21 mouse cellular contexts compared by ENCODE assay signal in genomic region chr15:87196306-87196893, GRCm38 (mm10).
DNase-seq lines count a peak whose midpoint lies in the region; ATAC-seq and TF ChIP-seq lines count a peak whose summit lies in the region.
"Had no signal": no experiment of that assay in that cellular context is flagged by ENCODE, and none has a peak within 500 bp of the region (broad histone marks: within the 10 kb centered on the region; RNA-seq: fewer than 3 reads in every experiment).

No protein-coding gene starts in this region.

- H3K4me1 ChIP-seq in embryonic facial prominence, embryonic 10.5 days = peaks cover 26% of the 10 kb centered on the region
- H3K4me1 ChIP-seq in hindbrain, postnatal 0 days (ENCODE audit: insufficient read depth, low read length) = peaks cover 10% of the 10 kb centered on the region
- H3K4me1 ChIP-seq: heart, embryonic 12.5 days; intestine, embryonic 15.5 days; liver, embryonic 15.5 days had no signal

- peak overlapping the region; percentile 35; the same call in 1 of the 2 replicates for H3K27ac ChIP-seq in embryonic facial prominence, embryonic 10.5 days (replicated peaks)
- H3K27ac ChIP-seq in hindbrain, postnatal 0 days = no peak overlapping the region
- H3K27ac ChIP-seq: forebrain, embryonic 12.5 days; intestine, embryonic 15.5 days; liver, embryonic 15.5 days; macrophage; midbrain, embryonic 12.5 days had no signal

- WGBS in embryonic facial prominence, embryonic 10.5 days = 22% methylated on average over 6 of the region's 6 CpGs
- WGBS in hindbrain, postnatal 0 days = 35% methylated on average over 6 of the region's 6 CpGs

- DNase-seq in lung, postnatal 36 days = peak; percentile 11
- DNase-seq in lung, postnatal 25 days (ENCODE audit: low spot score) = no peak
- peak; percentile 43 for DNase-seq in embryo, embryonic 10 days (ENCODE audit: low spot score)
- peak; percentile 31 for DNase-seq in embryonic facial prominence, embryonic 10.5 days (ENCODE audit: low spot score)
- DNase-seq in hindbrain, postnatal 0 days (ENCODE audit: low spot score) = peak; percentile 39
- no peak for DNase-seq in B cell, adult 2 months
- DNase-seq in gastrocnemius, adult 18-20 months (ENCODE audit: low spot score) = no peak
- DNase-seq: cerebellum, adult 11 months; heart, postnatal 36 days; kidney, postnatal 14 days; layer of hippocampus, adult 9-11 months; right cerebral cortex, postnatal 25 days; thymus, postnatal 4 days had no signal

- H3K9ac ChIP-seq in hindbrain, postnatal 0 days (replicated peaks; ENCODE audit: low read length) = no peak overlapping the region
- H3K9ac ChIP-seq: forebrain, embryonic 12.5 days; heart, embryonic 12.5 days; intestine, embryonic 15.5 days; liver, embryonic 15.5 days; midbrain, embryonic 12.5 days had no signal

- no peak overlapping the region for H3K4me2 ChIP-seq in hindbrain, postnatal 0 days (ENCODE audit: low read depth, low read length)
- H3K4me2 ChIP-seq: forebrain, embryonic 12.5 days; heart, embryonic 12.5 days; intestine, embryonic 15.5 days; liver, embryonic 15.5 days; midbrain, embryonic 12.5 days had no signal

- H3K27me3 ChIP-seq in embryonic facial prominence, embryonic 10.5 days (replicated peaks; ENCODE audit: low read depth, poor library complexity, severe bottlenecking) = no peaks in the 10 kb centered on the region
- H3K27me3 ChIP-seq in hindbrain, postnatal 0 days (ENCODE audit: insufficient read depth, low read length) = no peaks in the 10 kb centered on the region
- H3K27me3 ChIP-seq: forebrain, embryonic 12.5 days; heart, embryonic 12.5 days; intestine, embryonic 15.5 days; liver, embryonic 15.5 days; midbrain, embryonic 12.5 days had no signal

- no peak for ATAC-seq in hindbrain, postnatal 0 days
- ATAC-seq: CD4-positive, CD25-positive, alpha-beta regulatory T cell, adult 4 months; intestine, embryonic 15.5 days had no signal

- H3K9me3 ChIP-seq in embryonic facial prominence, embryonic 10.5 days = no peaks in the 10 kb centered on the region
- no peaks in the 10 kb centered on the region for H3K9me3 ChIP-seq in hindbrain, postnatal 0 days (ENCODE audit: low read length)
- H3K9me3 ChIP-seq: forebrain, embryonic 12.5 days; heart, embryonic 12.5 days; intestine, embryonic 15.5 days; midbrain, embryonic 12.5 days had no signal

- no peak for TF ChIP-seq CTCF in hindbrain, postnatal 0 days (IDR thresholded peaks at IDR 0.05; ENCODE audit: low read depth)

- no peaks in the 10 kb centered on the region for H3K36me3 ChIP-seq in embryonic facial prominence, embryonic 10.5 days (replicated peaks)
- H3K36me3 ChIP-seq in hindbrain, postnatal 0 days (ENCODE audit: insufficient read depth, low read length) = no peaks in the 10 kb centered on the region
- H3K36me3 ChIP-seq: forebrain, embryonic 12.5 days; G1E; heart, embryonic 12.5 days; intestine, embryonic 15.5 days; liver, embryonic 15.5 days; midbrain, embryonic 12.5 days had no signal

- no peak overlapping the region for H3K4me3 ChIP-seq in embryonic facial prominence, embryonic 10.5 days
- H3K4me3 ChIP-seq in hindbrain, postnatal 0 days (ENCODE audit: low read length) = no peak overlapping the region
- H3K4me3 ChIP-seq: forebrain, embryonic 12.5 days; heart, embryonic 12.5 days; intestine, embryonic 15.5 days; liver, embryonic 15.5 days; midbrain, embryonic 12.5 days had no signal

Comparison
In these comparisons a context has a peak if more than half of its experiments do, and no peak if none do; other contexts are left out.
1. DNase-seq: peak in lung, postnatal 36 days (single experiment), embryo, embryonic 10 days (single experiment), embryonic facial prominence, embryonic 10.5 days (single experiment) and hindbrain, postnatal 0 days (single experiment); none in lung, postnatal 25 days (single experiment), B cell, adult 2 months (0 of 2) and gastrocnemius, adult 18-20 months (single experiment).